Mouse (Mus musculus) erythroblast, embryonic 14.5 days (primary cell): ENCODE measurements around the gene Htr6.

Experiments
- GATA1 ChIP-seq: IDR thresholded peaks from 2 replicates; pipeline ENCODE4 v1.6.1; 2012; ENCODE audit warnings: low read length, inconsistent platforms, mixed read lengths
- TAL1 ChIP-seq: IDR thresholded peaks from 3 replicates; pipeline ENCODE4 v1.6.1; 2012; ENCODE audit warnings: low read length, inconsistent platforms, mixed read lengths

DNA sequence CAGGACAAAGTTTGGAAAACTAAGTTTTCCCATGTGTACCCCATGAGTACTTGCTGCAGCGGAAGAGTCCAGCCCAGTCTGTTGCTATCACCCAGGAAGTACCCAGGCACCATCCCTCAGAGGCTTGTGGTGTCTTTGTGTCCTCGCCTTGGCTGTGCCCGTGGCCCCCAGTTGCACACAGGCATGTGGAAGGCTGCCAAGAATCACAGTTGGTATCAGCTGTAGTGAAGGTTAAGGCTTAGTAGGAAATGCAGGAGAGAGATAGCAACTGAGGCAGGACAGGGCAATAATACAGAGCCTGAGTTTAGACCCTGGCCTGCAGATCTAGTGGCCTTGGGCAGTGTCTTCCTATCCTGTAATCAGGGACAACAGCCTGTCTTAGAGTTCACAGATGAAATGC is 55.0 kb downstream of the Htr6 start:
- no peak for TF ChIP-seq TAL1
- TF ChIP-seq GATA1, result no peak
